Mouse (Mus musculus): Measurements from ENCODE around the gene Wdr78. TPM values are rescaled to one million over a fixed set of nuclear protein-coding genes. Genes with fewer than 3 reads are reported as not detected.

The Wdr78 gene
- total RNA-seq (2023): 1 to 10 TPM; 9.2 to 9.9 TPM

GRCm38 (mm10) chr4:103114184-103115111 lies at the start of gene Wdr78, which contains the start of gene Mier1:
TSS of gene Wdr78 (minus strand) at chr4:103114555.
TSS of gene Mier1 (plus strand) at chr4:103114390.

GRCm38 (mm10) chr4:103026621-103027020 lies 87.7 kb downstream of the Wdr78 start, which contains the start of gene Insl5:
TSS of gene Insl5 (minus strand) at chr4:103026842.

Other genes with a start within 250 kb of the Wdr78 start
- not detected for gene Tctex1d1, start 135.9 kb downstream of the Wdr78 start, total RNA-seq (2023)
- not detected for gene Insl5, start 87.7 kb downstream of the Wdr78 start, total RNA-seq (2023)
- 100 to 1,000 TPM; 129 to 136 TPM for gene Mier1, start 165 bp downstream of the Wdr78 start, total RNA-seq (2023)
- gene Slc35d1, start 100.6 kb upstream of the Wdr78 start, total RNA-seq (2023): 10 to 100 TPM; 23.1 to 33.5 TPM
- gene 4921539E11Rik, start 176.3 kb upstream of the Wdr78 start, total RNA-seq (2023): not detected
- gene Oma1, start 199.3 kb upstream of the Wdr78 start, total RNA-seq (2023): 10 to 100 TPM; 20.0 to 20.3 TPM